Mouse (Mus musculus) fibroblast of lung, adult 2 months (primary cell): Measurements from ENCODE around the gene Pde4b.
"Not testable (repeated sequence)": the region's sequence is repeated elsewhere in the genome, so short reads cannot be mapped to it uniquely, and the experiment has no call there.

Experiments used
- DNase-seq: peaks from one replicate; pipeline ENCODE4 v3.0.0-alpha.2; 2011; ENCODE audit warnings: low read depth

Pde4b gene

GRCm38 (mm10) chr4:102478860-102479259 is 391.5 kb downstream of the Pde4b start:
- DNase-seq, result no peak

- DNase-seq, result no peak
These were observed 393.6 kb downstream of the Pde4b start for GRCm38 (mm10) chr4:102480830-102481484.

- DNase-seq, result no peak
These were observed 396.1 kb downstream of the Pde4b start for GRCm38 (mm10) chr4:102483354-102484018.

GRCm38 (mm10) chr4:102484738-102485137 is 397.4 kb downstream of the Pde4b start:
- no peak for DNase-seq

- no peak for DNase-seq
These were observed 399.0 kb downstream of the Pde4b start for GRCm38 (mm10) chr4:102486134-102486920.

GRCm38 (mm10) chr4:102486921-102487240 is 399.5 kb downstream of the Pde4b start:
- DNase-seq, result no peak

GRCm38 (mm10) chr4:102488000-102488399 is 400.7 kb downstream of the Pde4b start:
- DNase-seq, result no peak

- no peak for DNase-seq
These were observed 404.3 kb downstream of the Pde4b start for GRCm38 (mm10) chr4:102491468-102492123.

GRCm38 (mm10) chr4:102492911-102493310 is 405.6 kb downstream of the Pde4b start:
- DNase-seq, result no peak

GRCm38 (mm10) chr4:102493342-102494128 is 406.2 kb downstream of the Pde4b start:
- peak; percentile 63 for DNase-seq

GRCm38 (mm10) chr4:102494203-102494602 is 406.9 kb downstream of the Pde4b start:
- DNase-seq, result not testable (repeated sequence)

- no peak for DNase-seq
These were observed 407.7 kb downstream of the Pde4b start for GRCm38 (mm10) chr4:102495001-102495400.

GRCm38 (mm10) chr4:102495474-102495873 is 408.1 kb downstream of the Pde4b start:
- peak; percentile 62 for DNase-seq

GRCm38 (mm10) chr4:102496269-102497177 is 409.2 kb downstream of the Pde4b start:
- peak; percentile 41 for DNase-seq

GRCm38 (mm10) chr4:102497221-102497620 is 409.9 kb downstream of the Pde4b start:
- DNase-seq, result no peak

GRCm38 (mm10) chr4:102498169-102498919 is 411.0 kb downstream of the Pde4b start:
- DNase-seq, result no peak

GRCm38 (mm10) chr4:102498920-102499316 is 411.6 kb downstream of the Pde4b start:
- no peak for DNase-seq

GRCm38 (mm10) chr4:102505714-102506113 is 418.4 kb downstream of the Pde4b start:
- no peak for DNase-seq

- no peak for DNase-seq
These were observed 419.3 kb downstream of the Pde4b start for GRCm38 (mm10) chr4:102506376-102507280.
